Mouse (Mus musculus) heart, embryonic 11.5 days (tissue): ENCODE results near the gene Cylc1. TPM values are rescaled to one million over a fixed set of nuclear protein-coding genes. Genes with fewer than 3 reads are reported as not detected.

Experiments used
- ATAC-seq: fragments of 200-750 bp; cut with Nextera tagmentation; replicated peaks from 2 replicates; pipeline ENCODE4 v1.8.0; 2017; ENCODE audit warnings: moderate library complexity; ENCODE audit not compliant: insufficient number of reproducible peaks, low FRiP score, low TSS enrichment
- H3K27ac ChIP-seq: fragments of 300-500 bp; sonication (generic); 2 replicates; pipeline ENCODE4 v1.5.1; 2014; ENCODE audit warnings: mild to moderate bottlenecking, low read depth, low read length
- H3K27me3 ChIP-seq: fragments of 300-500 bp; sonication (generic); 2 replicates; pipeline ENCODE4 v1.6.1; 2014; ENCODE audit warnings: mild to moderate bottlenecking, low read length, mixed read lengths; ENCODE audit not compliant: control insufficient read depth, insufficient read depth
- H3K36me3 ChIP-seq: fragments of 300-500 bp; sonication (generic); 2 replicates; pipeline ENCODE4 v1.6.1; 2014; ENCODE audit warnings: mild to moderate bottlenecking, low read length, moderate library complexity, mixed read lengths; ENCODE audit not compliant: control insufficient read depth, insufficient read depth
- H3K4me1 ChIP-seq: fragments of 300-500 bp; sonication (generic); 2 replicates; pipeline ENCODE4 v1.6.1; 2014; ENCODE audit warnings: low read length; ENCODE audit not compliant: control insufficient read depth, insufficient read depth
- H3K4me2 ChIP-seq: fragments of 300-500 bp; sonication (generic); 2 replicates; pipeline ENCODE4 v1.6.1; 2014; ENCODE audit warnings: mild to moderate bottlenecking, moderate library complexity
- H3K4me3 ChIP-seq: fragments of 300-500 bp; sonication (generic); 2 replicates; pipeline ENCODE4 v1.5.1; 2014; ENCODE audit warnings: low read depth, low read length
- H3K9ac ChIP-seq: fragments of 300-500 bp; sonication (generic); 2 replicates; pipeline ENCODE4 v1.6.1; 2014; ENCODE audit warnings: mild to moderate bottlenecking, low read depth, low read length, moderate library complexity
- H3K9me3 ChIP-seq: fragments of 300-500 bp; sonication (generic); replicated peaks from 2 replicates; pipeline ENCODE4 v1.6.1; 2016; ENCODE audit warnings: low read length; ENCODE audit not compliant: control insufficient read depth
- WGBS: fragments of 180-500 bp; shearing (Covaris S2); extraction: QIAGEN DNeasy Blood & Tissue Kit; methylation state at CpG from one replicate; pipeline ENCODE4 v1.1.7; 2014; ENCODE audit not compliant: insufficient replicate concordance; 5-methylcytosine and 5-hydroxymethylcytosine counted together
- polyA plus RNA-seq: library from polyadenylated mRNA; unstranded; fragments of >200 nt; fragmentation: Nextera tagmentation; extraction: Ambion mirVana; gene quantifications from 2 replicates; pipeline ENCODE4 v1.2.1, GENCODE M21; 2014

Cylc1 gene
- not detected in 2 replicates for polyA plus RNA-seq

- no peak within 1 kb of the TSS for H3K4me2 ChIP-seq
- no peaks in the 10 kb centered on the region for H3K9me3 ChIP-seq
- no peak within 1 kb of the TSS for H3K4me3 ChIP-seq
- H3K4me1 ChIP-seq, result no peaks in the 10 kb centered on the region
- no peak for ATAC-seq
- no peak within 1 kb of the TSS for H3K9ac ChIP-seq
- no peaks in the 10 kb centered on the region for H3K36me3 ChIP-seq
- no peak within 1 kb of the TSS for H3K27ac ChIP-seq
- no peaks in the 10 kb centered on the region for H3K27me3 ChIP-seq
These were observed at the start of gene Cylc1 for GRCm38 (mm10) chrX:111110118-111110517. Gene Cylc1 (plus strand): TSS chrX:111110418.

- no peaks in the 10 kb centered on the region; the same call in 1 of the 2 replicates for H3K9me3 ChIP-seq
- H3K27me3 ChIP-seq, result no peaks in the 10 kb centered on the region
- no peaks in the 10 kb centered on the region for H3K4me1 ChIP-seq
- 57% methylated on average over 8 of the region's 8 CpGs for WGBS
- ATAC-seq, result no peak
- no peaks in the 10 kb centered on the region for H3K36me3 ChIP-seq
- no peak overlapping the region for H3K4me3 ChIP-seq
- H3K9ac ChIP-seq, result no peak overlapping the region
- no peak overlapping the region for H3K27ac ChIP-seq
- H3K4me2 ChIP-seq, result no peak overlapping the region
These were observed 31.5 kb upstream of the Cylc1 start for GRCm38 (mm10) chrX:111078680-111079079.

GRCm38 (mm10) chrX:111168040-111168439, 57.8 kb downstream of the Cylc1 start, which contains the start of gene Gm10112:
Gene Gm10112 (plus strand): TSS chrX:111168340.
- ATAC-seq, result no peak
- H3K4me1 ChIP-seq, result no peaks in the 10 kb centered on the region
- no peak within 1 kb of the TSS for H3K4me2 ChIP-seq
- no peak within 1 kb of the TSS for H3K4me3 ChIP-seq
- H3K9me3 ChIP-seq, result no peaks in the 10 kb centered on the region
- H3K36me3 ChIP-seq, result no peaks in the 10 kb centered on the region
- H3K27ac ChIP-seq, result no peak within 1 kb of the TSS
- no peak within 1 kb of the TSS for H3K9ac ChIP-seq
- no peaks in the 10 kb centered on the region for H3K27me3 ChIP-seq
- 88% methylated on average over 3 of the region's 3 CpGs for WGBS

Other genes starting within 250 kb of the Cylc1 start
- gene Gm10112, start 57.9 kb downstream of the Cylc1 start, polyA plus RNA-seq, result not detected in 2 replicates